Mouse (Mus musculus) cerebellum, adult (tissue): ENCODE data around the gene Fam199x.

Source experiments
- ATAC-seq: cut with Nextera tagmentation; 2 replicates; pipeline ENCODE4 v1.9.2; 2017; ENCODE audit warnings: mild to moderate bottlenecking, moderate library complexity, mixed read lengths; ENCODE audit not compliant: insufficient number of reproducible peaks, low FRiP score, low TSS enrichment

Gene Fam199x

DNA sequence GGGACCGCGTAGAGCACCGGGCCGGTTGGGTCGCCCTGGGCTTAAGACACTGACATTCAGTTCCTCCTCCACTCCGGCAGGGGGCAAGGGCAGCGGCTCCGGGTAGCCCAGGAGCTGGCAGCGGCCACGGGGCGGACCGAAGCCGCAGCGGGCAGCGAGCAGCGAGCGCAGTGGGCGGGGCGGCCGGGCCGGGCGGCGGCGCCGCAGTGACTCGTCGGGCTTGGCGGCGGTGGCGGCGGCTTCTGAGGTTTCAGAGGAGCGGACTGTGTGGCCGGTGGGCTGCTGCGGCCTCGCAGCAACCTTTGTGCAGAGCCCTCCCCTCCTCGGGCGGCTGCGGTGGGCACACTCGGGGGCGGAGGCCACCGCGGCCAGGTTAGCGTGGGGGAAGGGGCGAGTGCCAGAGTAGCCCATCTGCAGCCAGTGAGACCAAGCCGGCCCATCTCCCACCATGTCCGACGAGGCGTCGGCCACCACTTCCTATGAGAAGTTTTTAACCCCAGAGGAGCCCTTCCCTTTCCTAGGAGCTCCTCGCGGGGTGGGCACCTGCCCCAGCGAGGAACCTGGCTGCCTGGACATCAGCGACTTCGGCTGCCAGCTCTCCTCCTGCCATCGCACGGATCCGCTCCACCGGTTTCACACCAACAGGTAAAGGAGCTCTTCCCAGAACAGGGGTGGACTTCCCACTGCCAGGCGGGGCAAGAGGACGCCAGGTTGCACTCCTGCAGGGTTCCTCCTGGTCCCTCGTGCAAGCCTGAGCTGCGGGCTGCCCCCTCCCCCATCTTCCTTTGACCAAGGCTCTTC, at the start of gene Fam199x:
TSS of gene Fam199x (plus strand) at position 170 of the 801 bp plus-strand sequence.
- peak; percentile 98 for ATAC-seq

DNA sequence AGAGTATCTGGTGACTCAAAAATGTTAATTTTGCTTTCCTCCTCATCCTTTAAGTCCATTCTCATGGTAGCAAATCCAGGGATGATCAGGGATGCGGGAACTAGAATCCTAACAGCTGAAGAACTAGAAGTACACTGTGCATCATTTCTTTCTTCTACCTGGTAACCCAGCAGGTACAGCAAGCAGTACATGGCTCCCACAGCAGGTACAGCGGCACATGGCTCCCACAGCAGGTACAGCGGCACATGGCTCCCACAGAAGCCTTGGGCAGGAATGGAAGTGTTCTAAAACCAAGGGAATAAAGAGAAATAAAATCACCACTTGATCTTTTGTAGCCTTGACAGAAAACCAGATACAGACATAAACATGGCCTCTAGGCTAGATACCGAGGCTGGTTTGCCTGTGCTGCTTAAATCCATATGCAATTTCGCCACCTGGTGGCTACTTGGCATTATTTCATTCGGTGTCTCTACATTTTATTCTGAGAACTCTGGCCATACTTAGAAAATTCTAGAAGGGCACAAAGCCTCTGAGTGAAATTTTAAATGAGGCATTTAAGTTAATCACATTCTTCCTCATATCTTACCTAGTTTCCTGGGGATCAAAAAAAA, 34.2 kb upstream of the Fam199x start:
- peak; percentile 79 for ATAC-seq

DNA sequence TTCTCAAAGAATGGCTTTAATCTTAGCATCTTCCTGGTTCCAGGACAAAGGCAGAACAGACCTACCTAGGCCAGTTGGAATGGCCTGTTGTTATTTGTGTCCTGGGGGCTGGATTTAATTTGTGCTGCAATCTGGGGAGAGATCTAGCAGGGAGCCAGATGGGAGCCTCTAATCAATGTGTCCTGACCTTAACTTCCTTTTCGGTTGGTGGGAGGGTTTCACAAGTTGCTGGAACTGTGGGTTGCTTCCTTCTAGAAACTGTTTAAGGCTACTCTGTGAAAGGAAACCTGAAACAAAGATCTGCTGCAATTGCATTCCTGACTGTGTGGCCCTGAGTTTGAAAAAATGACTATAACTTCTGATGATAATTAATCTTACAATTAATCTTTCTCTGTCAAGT, 31.7 kb upstream of the Fam199x start:
- ATAC-seq, result no peak

DNA sequence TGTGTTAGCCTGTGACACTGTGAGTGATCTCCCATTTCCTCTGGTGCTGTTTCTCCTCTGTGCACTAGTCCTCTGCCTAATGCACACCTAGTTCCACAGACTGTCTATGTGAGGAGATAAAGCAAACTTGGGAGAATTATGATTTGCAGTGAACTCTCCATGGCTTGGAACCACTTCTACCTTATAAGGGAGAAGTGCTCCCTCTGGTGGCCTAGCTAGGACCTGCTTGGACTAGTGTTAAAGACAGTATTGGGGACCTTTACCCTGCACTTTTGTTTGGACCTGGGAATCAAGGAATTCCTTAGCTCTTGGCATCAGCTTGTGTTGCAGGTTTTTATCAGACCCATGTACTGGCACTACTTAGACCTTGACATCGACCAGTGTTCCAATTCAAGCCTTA, 30.1 kb upstream of the Fam199x start:
- ATAC-seq, result peak; percentile 61; the same call in 1 of the 2 replicates

DNA sequence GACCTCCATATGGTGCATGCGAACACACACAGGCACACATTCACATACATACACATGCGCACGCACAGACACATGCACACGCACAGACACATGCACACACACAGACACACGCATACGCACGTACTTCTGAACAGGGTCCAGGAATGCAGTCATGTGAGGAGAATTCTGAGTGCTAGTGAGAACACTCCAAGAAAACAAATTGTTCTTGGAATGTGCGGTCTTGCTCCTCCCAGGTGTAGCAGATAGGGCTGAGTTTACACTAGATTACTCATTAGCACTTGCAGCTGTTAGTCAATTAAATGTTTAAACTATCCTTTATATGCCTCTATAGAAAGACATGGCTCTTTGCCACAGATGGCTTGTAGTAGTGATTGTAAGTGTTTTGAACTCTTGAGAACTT, 18.5 kb upstream of the Fam199x start:
- ATAC-seq, result no peak

DNA sequence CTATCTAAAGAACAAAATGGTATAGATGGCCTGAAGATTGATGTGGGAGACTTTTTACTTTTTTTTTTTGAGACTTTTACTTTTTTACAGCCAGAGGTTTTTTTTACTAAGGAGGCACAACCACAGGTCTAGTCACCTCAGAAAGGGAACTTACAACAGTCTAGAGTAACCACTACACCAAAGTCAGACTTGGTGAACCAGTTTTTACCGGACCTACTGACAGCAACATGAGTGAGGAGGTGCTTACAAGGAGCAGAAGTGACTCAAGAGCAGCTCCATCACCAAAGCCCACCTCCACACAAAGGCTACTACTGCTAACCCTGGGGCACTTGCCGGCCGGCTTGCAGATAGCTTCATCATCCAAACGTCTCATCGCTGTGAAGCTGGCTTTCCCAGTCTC, 17.7 kb upstream of the Fam199x start:
- no peak for ATAC-seq

DNA sequence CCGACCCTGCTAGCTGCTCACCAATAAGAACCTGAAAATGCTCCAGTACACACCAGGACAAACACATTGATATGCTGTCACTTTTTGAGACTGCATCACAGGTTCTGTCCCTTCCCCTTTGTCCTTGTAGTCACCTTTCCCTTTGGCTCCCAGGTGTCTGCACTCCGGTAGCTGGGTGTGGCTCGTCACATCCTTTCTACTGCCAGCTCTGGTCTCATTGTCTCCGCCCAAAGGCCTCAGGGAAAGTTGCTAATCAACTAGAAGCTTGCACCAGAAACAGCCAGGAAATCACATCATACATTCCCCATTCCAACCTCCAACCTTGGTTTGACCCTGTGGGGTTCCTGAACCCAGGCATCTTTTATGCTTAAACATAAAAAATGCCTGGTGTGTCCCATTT, 15.1 kb upstream of the Fam199x start:
- no peak for ATAC-seq

DNA sequence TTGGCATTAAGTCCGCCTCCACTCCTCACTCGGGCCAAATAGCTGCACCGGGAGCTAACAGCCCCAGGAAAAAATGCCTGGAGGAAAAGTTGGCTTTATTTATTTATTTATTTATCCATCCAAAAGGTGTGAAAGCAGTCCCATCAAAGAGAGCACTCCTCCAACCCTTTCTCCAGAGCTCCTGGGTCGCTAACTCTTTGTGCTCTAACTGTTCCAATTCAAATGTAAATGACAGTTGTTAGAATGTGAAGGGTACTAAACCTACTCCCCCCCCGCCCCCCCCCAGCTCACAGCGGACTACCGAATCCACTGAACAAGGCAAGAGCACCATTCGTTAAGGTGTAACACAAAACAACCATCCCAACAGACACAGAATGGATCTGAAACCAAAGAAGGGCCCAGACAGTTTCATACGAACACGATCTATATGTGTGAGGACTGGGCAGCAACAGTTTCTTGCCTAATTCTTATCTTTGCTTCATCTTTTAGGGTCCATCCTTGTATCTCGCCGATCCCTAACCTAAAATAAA, 11.9 kb upstream of the Fam199x start:
- ATAC-seq, result no peak

DNA sequence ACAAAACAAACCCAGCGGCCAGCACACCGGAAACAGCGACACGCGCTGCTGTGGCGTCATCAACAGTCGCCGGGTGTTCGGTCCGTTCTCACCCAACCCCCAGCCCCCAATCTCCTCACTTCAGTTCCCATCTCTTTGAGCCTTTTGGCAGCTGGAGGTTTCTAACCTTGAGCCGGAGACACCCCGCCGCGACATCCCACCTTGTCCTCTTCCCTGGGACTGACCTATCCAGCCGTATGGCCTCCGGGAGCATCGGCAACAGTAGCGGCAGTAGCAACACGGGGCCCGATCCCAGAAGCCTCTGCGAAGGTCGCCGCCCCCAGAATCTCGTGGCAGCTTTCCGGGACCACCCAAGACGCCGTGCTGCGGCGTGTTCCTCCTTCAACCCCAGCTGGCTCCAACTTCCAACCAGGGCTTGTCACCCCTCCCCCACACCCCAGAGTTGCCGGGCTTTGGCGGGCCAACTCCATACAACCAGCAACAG, 11.4 kb upstream of the Fam199x start, which contains the start of gene Slc25a53:
TSS of gene Slc25a53 (minus strand) at position 303 of the 484 bp plus-strand sequence.
- ATAC-seq, result peak; percentile 81

DNA sequence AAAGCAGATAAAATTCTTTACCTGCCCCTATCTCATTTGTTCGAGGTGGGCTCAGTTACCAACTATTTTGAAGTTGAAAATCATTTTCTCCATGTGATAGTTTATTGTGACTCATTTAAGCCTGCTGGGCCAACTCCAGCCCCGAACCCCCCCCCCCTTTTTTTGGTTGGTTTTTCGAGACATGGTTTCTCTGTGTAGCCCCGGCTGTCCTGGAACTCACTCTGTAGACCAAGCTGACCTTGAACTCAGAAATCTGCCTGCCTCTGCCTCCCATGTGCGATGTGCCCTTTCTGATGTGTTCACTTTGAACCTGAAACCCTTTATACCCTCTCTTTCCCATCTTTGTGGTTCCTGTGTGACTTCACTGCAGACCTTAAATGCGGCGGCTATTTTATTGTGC, 10.9 kb upstream of the Fam199x start:
- ATAC-seq, result no peak

DNA sequence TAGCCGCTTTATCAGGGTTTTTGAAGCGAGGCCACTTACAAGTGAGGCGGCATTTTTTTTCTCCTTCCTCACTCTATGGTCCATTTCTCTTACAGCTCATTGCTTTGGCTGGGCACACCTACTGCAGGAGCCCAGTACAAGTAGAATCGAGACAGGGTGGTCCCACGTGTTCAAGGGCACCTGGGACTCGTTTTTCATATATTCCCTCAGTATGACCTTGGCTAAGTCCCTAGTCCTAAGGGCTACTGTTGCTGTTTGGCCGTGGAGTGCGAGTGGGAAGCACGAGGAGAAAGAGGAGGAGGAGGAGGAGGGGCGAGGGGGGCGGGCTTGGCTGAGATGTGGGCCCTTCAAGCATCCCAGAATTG, 352 bp upstream of the Fam199x start:
- ATAC-seq, result no peak

DNA sequence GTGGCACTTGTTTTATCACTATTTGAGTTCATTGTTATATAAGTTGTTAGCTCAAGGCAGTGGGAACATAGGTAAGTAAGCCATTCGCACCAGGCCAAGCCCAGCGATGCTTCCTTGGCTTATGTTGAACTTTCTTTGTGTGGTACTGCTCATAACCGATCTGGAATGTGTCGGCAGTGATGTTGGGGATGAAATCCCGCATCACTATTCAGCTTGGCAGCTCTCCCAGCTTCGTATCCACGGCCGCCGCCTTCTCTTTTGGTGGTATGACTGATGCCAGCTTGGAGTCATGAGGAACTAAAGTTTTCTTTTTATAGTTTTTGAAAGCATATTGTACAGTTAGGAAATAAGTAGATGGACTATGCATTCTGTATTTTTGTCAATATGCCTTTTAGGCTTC, 13.8 kb downstream of the Fam199x start:
- no peak for ATAC-seq

DNA sequence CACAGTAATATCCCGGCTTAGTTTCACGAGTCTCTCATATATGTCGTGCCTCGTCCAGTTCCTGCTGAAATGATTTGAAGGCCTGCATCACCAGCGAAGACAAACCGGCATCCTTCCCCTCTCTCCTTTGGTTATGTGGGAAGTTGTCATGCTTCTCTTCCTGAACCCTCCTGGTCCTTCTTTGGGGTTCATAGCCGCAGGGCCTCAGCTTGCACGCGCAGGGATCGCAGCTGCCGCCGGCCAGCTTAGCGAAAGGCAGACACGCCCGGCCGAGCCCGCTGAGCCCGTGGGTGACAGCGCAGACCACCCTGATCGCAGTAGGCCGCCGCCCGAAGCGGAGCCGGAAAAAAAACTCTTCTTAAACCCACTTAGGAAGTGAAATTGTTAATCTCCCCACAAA, 55.1 kb downstream of the Fam199x start:
- no peak for ATAC-seq

DNA sequence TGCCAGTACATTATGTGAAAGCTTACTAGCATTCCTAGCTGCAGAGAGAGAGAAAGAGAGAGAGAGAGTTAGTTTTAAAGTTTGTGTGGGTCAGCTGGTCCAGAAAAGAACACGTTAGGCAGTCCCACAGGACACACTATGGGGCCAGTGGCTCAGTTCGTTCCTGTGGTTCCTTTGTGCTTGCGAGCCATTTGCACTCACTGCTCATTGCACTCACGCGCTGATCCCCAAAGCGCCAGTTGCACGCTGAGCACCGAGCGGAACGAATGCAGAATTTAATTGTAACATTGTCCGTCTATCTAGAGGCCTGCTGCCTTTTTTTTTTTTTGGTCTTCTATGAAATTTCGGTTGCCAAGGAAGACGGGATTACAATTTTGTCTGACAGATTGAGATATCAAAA, 57.1 kb downstream of the Fam199x start:
- ATAC-seq, result no peak

DNA sequence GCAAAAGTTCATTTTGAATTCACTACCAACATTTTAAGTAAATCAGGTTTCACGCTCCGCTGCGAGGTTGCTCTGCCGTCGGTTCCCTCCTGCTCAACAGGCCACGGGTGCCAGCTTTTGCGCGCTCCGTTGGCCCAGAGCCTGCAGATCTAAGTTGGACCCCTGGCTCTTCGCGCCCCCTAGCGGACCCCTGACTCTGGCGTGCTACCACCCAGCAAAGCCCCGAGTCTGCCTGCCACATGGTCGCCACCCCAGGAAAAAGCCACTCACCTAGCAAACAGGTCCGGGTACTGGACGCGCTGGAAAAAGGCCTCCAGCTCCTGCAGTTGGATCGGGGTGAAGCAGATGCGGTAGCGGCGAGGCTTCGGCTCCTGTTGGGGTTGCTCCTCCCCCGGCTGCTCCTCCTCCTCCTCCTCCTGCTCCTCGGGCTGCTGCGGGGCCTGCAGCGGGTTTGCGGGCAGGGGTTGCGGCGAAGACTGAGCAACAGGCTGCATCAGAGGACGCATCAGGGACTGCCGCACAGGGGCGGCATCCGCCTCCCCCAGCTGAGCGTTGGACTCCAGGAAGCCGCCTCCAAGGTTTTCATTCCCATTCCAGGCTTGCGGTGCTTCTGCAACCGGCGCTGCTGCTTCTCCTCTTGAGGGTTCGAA, 68.8 kb downstream of the Fam199x start:
- ATAC-seq, result no peak

DNA sequence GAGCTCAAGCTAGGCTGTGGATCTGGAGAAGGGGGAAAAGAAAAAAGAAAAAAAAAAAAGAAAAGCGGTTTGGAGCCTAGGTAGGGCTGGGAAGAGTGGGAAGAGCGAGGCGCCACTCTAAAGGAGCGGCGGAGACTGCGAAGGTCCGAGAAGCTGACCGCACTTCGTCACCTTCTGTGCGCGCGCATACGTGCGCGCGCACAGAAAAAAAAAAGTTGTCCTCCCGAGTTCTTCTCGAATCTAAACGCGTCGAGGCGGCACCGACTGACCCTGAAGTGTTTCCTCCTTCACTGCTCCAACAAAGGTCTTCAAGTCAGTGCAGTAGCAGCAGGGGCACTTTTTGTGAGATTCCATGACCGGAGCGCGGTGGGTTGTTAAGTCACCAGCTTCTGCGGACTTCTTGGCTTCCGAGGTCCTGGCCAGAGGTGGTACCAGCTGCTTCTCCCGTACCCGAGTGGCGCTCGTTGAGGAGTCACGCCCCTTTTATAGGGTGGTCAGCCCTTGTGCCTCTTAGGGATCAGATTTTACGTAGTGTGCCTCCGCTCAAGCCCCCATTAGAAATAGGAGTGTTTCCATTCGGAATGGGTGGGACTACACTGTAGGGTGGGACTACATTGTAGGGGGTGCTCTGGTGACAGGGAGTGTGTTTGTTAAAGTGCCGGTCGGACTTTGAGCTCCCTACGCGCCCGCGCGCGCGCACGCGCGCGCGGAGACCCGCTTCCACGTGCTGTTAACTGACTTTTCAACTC, 70.5 kb downstream of the Fam199x start:
- ATAC-seq, result no peak

DNA sequence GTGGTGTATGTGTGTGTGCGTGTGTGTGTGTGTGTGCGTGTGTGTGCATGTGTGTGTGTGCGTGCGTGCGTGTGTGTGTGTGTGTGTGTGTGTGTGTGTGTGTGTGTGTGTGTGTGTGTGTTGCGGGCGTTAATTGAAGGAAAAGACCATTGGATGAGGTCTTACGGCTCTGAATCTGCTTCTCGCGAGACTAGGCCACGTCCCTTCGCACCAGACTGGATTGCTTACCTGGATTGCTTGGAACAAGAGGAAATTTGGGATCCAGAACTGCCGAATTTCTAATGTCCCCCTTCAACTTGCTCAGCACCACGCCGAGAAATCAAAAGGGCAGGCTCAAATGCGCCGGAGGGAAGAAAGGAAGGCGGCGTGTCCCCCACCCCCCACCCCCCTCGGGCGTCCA, 72.3 kb downstream of the Fam199x start, which contains the start of gene Esx1:
TSS of gene Esx1 (minus strand) at position 366 of the 400 bp plus-strand sequence.
- ATAC-seq, result no peak

DNA sequence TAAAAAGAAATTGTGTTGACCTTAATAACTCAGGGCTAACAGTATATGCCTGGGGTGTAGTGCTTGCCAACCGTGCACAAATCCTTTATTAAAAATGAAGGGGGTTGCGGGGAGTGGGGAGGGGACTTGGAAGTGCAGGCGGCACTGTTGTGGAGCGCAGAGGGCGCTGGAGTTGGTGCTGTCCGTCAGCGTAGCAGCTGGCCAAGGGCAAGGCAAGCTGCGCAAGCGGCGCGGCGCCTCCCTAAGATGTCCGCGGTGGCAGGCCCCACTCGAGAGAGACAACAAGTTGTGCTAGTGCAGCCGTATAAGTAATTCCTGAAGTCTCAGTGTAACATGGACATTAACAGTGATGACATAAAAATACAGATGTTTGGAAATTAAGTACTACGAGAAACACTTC, 78.1 kb downstream of the Fam199x start:
- no peak for ATAC-seq
